Mouse (Mus musculus) thymus, adult 2 months (tissue): Measurements from ENCODE around the gene Celf2. TPM values are rescaled to one million over a fixed set of nuclear protein-coding genes. Genes with fewer than 3 reads are reported as not detected.

Experiments
- DNase-seq: peaks from one replicate; pipeline ENCODE4 v3.0.0; 2021
- H3K27ac ChIP-seq: fragments of 200-500 bp; 2 replicates; pipeline ENCODE4 v1.5.1; 2012; ENCODE audit warnings: low read length, control low read depth; ENCODE audit not compliant: control insufficient read depth, insufficient read depth
- H3K27me3 ChIP-seq: fragments of 200-500 bp; 2 replicates; pipeline ENCODE4 v1.6.1; 2012; ENCODE audit warnings: mild to moderate bottlenecking, low read length, moderate library complexity, mixed read lengths; ENCODE audit not compliant: control insufficient read depth, insufficient read depth
- H3K36me3 ChIP-seq: fragments of 200-500 bp; 2 replicates; pipeline ENCODE4 v1.6.1; 2012; ENCODE audit warnings: mild to moderate bottlenecking, low read length, moderate library complexity; ENCODE audit not compliant: control insufficient read depth, insufficient read depth
- H3K4me1 ChIP-seq: fragments of 200-500 bp; replicated peaks from 2 replicates; pipeline ENCODE4 v1.6.1; 2012; ENCODE audit warnings: low read length; ENCODE audit not compliant: control insufficient read depth, insufficient read depth
- H3K4me3 ChIP-seq: fragments of 200-500 bp; 2 replicates; pipeline ENCODE4 v1.5.1; 2012; ENCODE audit warnings: mild to moderate bottlenecking, low read length, control low read depth, moderate library complexity; ENCODE audit not compliant: control insufficient read depth, insufficient read depth
- CTCF ChIP-seq: fragments of 200-500 bp; IDR thresholded peaks from 2 replicates; pipeline ENCODE4 v1.5.1; 2012; ENCODE audit warnings: mild to moderate bottlenecking, control low read depth, low read length, moderate library complexity, borderline replicate concordance; ENCODE audit not compliant: control insufficient read depth, poor library complexity, insufficient read depth; ENCODE audit errors: extremely low read depth
- POLR2A ChIP-seq: fragments of 200-500 bp; IDR thresholded peaks from 2 replicates; pipeline ENCODE4 v1.6.1; 2012; ENCODE audit warnings: mild to moderate bottlenecking, low read length, control low read depth, moderate library complexity; ENCODE audit not compliant: control insufficient read depth, poor library complexity, insufficient read depth; ENCODE audit errors: extremely low read depth
- WGBS: fragments of 180-500 bp; shearing (Covaris S2); methylation state at CpG from one replicate; pipeline ENCODE4 v1.1.7; 2018; 5-methylcytosine and 5-hydroxymethylcytosine counted together
- polyA plus RNA-seq: library from polyadenylated mRNA; depleted of rRNA; stranded (reverse); fragments of >200 nt; gene quantifications from 2 replicates; pipeline ENCODE4 v1.2.3, GENCODE M21; 2012

Gene Celf2
- polyA plus RNA-seq, 1 experiment: 214 TPM

- DNase-seq: no peak
- Histone ChIP-seq H3K27me3 (no peaks in the 10 kb centered on the region), H3K36me3 (no peaks in the 10 kb centered on the region), H3K4me1 (no peaks in the 10 kb centered on the region), H3K27ac (no peak overlapping the region), H3K4me3 (no peak overlapping the region)
- TF ChIP-seq POLR2A (no peak), CTCF (no peak)
- WGBS: 96% methylated on average over 5 of the region's 5 CpGs
Observed at GRCm38 (mm10) chr2:6991010-6991421, 518.3 kb downstream of the Celf2 start.

GRCm38 (mm10) chr2:6985706-6986105, 523.7 kb downstream of the Celf2 start:
- Histone ChIP-seq H3K4me1 (no peaks in the 10 kb centered on the region), H3K27ac (no peak overlapping the region), H3K4me3 (no peak overlapping the region), H3K27me3 (no peaks in the 10 kb centered on the region), H3K36me3 (no peaks in the 10 kb centered on the region)
- WGBS: 98% methylated on average over 4 of the region's 4 CpGs
- no peak for DNase-seq
- TF ChIP-seq CTCF (no peak), POLR2A (no peak)

GRCm38 (mm10) chr2:6983902-6984301, 525.5 kb downstream of the Celf2 start:
- Histone ChIP-seq H3K36me3 (no peaks in the 10 kb centered on the region), H3K4me3 (no peak overlapping the region), H3K27ac (no peak overlapping the region), H3K27me3 (no peaks in the 10 kb centered on the region), H3K4me1 (no peaks in the 10 kb centered on the region)
- 90% methylated on average over 6 of the region's 6 CpGs for WGBS
- no peak for DNase-seq
- TF ChIP-seq CTCF (no peak), POLR2A (no peak)

GRCm38 (mm10) chr2:6976300-6976699, 533.1 kb downstream of the Celf2 start:
- TF ChIP-seq POLR2A (no peak), CTCF (no peak)
- H3K4me3 ChIP-seq: no peak overlapping the region
- no peaks in the 10 kb centered on the region for H3K36me3 ChIP-seq
- H3K4me1 ChIP-seq: no peaks in the 10 kb centered on the region
- DNase-seq: no peak
- H3K27me3 ChIP-seq: no peaks in the 10 kb centered on the region
- WGBS: 91% methylated on average over 2 of the region's 2 CpGs
- H3K27ac ChIP-seq: no peak overlapping the region

- Histone ChIP-seq H3K4me1 (no peaks in the 10 kb centered on the region), H3K36me3 (no peaks in the 10 kb centered on the region), H3K27me3 (no peaks in the 10 kb centered on the region), H3K27ac (no peak overlapping the region), H3K4me3 (no peak overlapping the region)
- WGBS: 95% methylated on average over 6 of the region's 6 CpGs
- TF ChIP-seq CTCF (no peak), POLR2A (no peak)
- DNase-seq: no peak
Observed at GRCm38 (mm10) chr2:6969228-6969627, 540.1 kb downstream of the Celf2 start.

- Histone ChIP-seq H3K4me3 (no peak overlapping the region), H3K36me3 (no peaks in the 10 kb centered on the region), H3K27ac (no peak overlapping the region), H3K27me3 (no peaks in the 10 kb centered on the region), H3K4me1 (no peaks in the 10 kb centered on the region)
- DNase-seq: no peak
- TF ChIP-seq POLR2A: no peak
- no peak for TF ChIP-seq CTCF
Observed at GRCm38 (mm10) chr2:6965243-6965642, 544.1 kb downstream of the Celf2 start.

GRCm38 (mm10) chr2:6950702-6951101, 558.7 kb downstream of the Celf2 start:
- Histone ChIP-seq H3K36me3 (no peaks in the 10 kb centered on the region), H3K4me1 (no peaks in the 10 kb centered on the region), H3K27ac (no peak overlapping the region), H3K27me3 (no peaks in the 10 kb centered on the region), H3K4me3 (no peak overlapping the region)
- no peak for TF ChIP-seq CTCF
- no peak for DNase-seq
- WGBS: 86% methylated on average over 4 of the region's 4 CpGs
